Mouse (Mus musculus): ENCODE measurements around the gene Crat.

Crat gene

DNA sequence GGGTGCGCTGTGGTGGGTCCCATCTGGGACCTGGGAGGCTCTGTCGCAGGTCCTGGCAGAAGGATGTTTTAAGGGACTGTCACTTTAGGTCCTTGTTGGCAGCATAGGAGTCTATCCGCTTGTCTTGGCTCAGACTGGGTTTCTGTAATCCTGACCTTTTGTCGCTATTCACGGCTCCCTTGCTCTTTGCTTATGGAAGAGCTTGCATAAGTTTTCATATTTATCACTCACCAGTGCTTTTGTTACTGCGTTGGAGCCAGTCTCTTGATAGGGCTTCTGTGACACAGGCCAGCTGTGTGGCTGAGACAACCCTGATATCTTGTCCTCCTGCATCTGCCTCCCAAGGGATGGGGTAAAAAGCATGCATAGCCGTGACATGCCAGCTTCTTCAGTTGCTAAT, 36.3 kb downstream of the Crat start:
- DNase-seq (ENCODE audit: extremely low spot score, low read depth, low spot score), result no peak

DNA sequence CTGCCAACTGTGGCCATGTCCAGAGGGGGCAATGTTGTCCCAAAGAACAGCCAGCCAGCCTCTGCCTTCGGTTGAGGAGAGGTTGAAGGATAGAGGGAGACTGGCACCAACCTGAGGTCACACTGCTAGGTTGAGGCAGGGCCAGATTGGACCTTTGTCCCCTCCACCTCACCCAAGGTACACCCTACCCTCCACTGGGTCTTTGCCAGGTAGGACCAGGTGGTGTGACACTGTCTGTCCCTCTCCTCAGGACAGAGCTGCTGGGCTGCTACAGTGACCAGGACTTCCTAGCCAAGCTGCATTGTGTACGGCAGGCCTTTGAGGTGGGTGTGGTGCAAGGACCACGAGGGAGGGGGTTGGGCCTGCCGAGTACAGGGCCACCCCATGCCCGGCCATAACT, 37.9 kb downstream of the Crat start:
- no peak for DNase-seq (ENCODE audit: extremely low spot score, low read depth, low spot score)

DNA sequence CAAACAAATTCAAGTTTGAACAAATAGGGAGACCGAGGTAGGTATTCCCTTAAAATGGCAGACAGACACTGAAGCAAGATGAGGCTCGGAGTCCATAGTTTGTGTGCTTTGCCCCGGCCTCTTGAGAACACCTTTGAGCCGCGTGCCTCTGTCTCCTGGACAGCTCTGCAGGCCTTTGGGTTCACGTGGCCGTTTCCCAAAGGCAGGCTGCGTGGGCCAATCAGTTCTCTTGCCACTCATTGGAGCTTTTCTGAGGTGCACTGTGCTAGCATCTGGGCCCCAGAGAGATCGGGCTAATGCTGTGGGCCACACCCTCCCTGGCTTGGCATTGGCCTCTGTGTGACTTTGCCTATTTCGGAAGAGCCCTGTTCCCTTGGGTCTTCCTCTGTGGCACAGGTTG, 39.7 kb downstream of the Crat start:
- DNase-seq (ENCODE audit: extremely low spot score, low read depth, low spot score), result no peak

DNA sequence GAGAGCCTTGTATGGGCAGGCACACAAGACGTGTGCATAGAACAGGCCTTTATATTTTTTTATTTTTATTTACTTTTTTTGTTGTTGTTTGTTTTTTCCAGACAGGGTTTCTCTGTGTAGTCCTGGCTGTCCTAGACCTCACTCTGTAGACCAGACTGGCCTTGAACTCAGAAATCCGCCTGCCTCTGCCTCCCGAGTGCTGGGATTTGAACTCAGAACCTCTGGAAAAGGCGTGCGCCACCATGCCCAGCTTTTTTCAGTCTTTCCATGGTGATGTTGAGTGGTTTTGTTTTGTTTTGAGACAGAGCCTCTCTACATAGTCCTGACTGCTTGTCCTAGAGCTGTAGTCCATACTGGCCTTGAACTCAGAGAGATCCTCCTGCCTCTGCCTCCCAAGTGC, 42.9 kb downstream of the Crat start:
- DNase-seq (ENCODE audit: extremely low spot score, low read depth, low spot score), result no peak

DNA sequence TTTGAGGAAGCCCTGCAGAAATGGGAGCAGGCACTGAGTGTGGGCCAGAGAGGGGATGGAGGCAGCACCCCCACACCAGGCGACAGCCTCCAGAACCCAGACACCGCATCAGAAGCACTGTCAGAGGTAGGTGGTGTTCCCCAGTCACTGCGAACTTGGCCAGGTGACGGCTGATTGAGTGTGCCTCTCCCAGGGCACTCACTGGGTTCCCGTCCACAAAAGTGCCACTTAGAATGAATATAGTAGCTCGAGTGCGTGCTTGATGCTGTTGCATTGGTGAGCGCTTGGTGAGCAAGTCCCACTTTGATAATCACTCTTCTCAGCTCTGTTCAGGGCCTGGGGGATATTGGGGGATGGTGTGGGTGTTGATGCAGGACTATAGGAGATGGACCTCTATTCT, 44.1 kb downstream of the Crat start:
- DNase-seq (ENCODE audit: extremely low spot score, low read depth, low spot score), result no peak

DNA sequence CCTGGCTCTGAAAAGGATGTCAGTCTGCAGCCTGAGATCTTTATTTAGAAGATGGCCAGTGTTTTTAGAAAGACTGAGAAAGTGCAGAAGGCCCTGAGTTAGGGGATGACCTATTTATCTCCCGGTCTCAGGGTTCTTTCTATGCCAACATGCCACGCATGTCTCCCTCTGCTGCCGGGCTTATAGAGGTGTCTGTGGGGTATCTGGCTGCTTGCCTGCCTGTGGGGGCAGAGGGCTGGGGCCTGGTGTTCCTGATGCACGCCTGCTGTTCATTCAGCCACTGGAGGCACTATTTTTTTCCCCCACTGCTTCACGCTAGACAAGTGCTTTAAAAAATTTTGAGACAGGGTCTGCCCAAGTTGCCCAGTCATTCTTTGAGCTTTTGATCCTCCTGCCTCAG, 49.4 kb downstream of the Crat start:
- no peak for DNase-seq (ENCODE audit: extremely low spot score, low read depth, low spot score)

DNA sequence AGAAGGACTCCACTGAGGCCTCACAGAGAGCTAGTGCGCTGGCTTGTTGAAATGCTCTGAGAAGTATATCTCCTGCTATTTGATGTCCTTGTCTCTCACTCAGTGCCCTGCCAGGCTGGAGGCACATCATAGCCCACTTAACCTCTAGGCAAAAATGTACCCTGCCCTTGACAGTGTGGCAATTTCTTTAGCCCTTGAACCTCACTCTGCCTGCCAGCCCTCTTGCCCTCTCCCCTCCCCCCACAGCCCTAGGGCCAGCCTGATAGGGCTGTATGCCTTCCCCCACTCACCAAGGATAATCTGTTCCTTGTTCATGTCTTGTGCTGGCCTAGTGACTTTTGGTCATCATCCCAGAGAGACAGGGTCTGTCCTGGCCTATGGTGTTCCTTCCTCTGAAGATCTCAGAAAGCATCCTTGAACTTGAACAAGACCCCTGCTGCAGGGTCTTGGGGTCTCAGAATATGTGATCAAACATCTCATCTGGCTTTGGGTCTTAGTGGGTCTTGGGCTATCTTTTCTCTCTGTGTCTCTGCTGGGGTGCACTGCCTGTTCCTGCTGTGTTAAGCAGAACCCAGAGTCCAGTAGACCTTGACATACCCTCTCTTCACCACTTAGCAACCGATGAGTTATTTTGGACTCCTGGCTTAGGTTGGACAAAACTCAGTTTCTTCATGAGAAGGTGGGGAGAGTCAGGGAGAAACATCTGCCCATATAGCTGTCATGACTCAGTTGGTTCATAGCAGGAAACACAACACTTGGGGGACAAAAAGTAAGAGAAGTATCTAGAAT, 50.1 kb downstream of the Crat start:
- no peak for DNase-seq (ENCODE audit: extremely low spot score, low read depth, low spot score)

DNA sequence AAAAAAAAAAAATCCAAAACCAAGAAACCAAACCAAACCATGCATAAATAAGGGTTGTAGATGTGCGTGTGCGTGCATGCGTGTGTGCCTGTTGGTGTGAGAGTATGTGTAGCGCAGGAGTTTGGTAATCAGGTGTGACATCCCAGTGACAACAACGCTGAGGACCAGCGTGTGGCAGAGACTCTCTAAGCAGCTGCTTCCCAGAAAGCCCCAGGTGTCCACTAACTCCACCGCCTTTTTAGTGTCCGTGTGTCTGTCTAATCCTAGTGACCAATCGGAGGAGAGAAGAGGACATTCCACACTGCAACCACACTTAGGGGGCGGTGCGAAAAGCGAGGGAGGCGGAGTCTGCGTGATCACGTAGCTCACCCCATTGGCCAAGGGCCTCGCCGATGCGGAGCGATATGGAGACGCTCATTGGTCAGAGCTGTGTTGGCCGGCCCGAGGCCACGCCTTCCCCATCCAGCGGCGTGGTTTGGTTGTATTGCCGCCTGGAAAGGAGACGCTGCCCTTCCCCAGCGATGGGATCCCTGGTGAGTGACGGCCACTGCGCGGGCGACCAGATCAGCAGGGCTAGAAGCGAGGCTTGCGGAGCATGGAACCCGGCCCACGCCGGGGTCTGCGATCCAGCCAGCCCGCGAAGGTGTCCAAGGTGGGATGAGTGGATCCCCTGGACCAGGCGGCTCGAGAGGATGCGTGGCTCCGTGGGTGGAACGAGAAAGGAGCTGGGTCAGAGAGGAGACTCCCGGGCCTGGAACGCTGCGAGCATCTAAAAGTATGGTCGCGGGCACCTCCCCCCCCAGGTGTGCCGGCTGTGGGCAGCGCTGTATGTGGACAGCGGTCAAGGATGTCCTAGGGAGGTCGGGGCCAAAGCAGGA, 51.6 kb downstream of the Crat start, which contains the start of gene Miga2:
Gene Miga2, plus strand, starts transcription at position 461 of the 878 bp plus-strand sequence.
- DNase-seq (ENCODE audit: extremely low spot score, low read depth, low spot score), result peak; percentile 98

DNA sequence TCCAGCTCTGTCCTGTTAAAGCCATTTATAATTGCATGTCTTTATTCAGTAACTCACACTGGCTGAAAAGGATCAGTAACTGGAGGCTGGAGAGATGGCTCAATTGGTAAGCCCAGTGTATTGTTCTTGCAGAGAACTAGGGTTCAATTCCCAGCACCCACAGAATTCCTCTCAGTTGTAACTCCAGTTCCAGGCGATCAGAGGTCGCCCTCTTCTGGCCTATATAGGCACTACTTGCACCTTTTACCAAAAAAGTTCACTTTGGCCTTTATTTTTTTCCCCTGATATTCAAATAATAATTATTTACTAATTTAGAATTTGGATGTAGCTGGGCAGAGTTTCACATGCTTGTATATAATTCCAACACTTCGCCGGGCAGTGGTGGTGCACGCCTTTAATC, 52.7 kb downstream of the Crat start:
- DNase-seq (ENCODE audit: extremely low spot score, low read depth, low spot score), result no peak

DNA sequence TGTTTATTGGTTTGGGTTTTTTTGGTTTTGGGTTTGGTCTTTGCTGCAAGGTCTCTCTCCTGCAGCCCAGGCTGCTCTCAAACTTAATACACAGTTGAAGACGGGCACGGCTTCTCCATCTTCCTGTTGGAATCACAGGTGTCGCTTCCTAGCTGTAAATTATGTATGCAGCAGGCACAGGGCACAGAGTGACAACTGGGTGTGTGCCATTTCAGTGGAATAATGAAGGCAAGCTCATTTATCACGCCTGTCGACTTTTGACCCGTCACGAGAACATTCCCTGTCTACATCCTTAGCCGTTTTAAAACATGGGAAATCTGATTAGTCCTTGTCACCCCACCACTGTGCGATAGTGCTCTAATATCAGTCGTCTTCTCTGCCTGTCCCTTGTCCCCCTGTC, 55.0 kb downstream of the Crat start:
- no peak for DNase-seq (ENCODE audit: extremely low spot score, low read depth, low spot score)

DNA sequence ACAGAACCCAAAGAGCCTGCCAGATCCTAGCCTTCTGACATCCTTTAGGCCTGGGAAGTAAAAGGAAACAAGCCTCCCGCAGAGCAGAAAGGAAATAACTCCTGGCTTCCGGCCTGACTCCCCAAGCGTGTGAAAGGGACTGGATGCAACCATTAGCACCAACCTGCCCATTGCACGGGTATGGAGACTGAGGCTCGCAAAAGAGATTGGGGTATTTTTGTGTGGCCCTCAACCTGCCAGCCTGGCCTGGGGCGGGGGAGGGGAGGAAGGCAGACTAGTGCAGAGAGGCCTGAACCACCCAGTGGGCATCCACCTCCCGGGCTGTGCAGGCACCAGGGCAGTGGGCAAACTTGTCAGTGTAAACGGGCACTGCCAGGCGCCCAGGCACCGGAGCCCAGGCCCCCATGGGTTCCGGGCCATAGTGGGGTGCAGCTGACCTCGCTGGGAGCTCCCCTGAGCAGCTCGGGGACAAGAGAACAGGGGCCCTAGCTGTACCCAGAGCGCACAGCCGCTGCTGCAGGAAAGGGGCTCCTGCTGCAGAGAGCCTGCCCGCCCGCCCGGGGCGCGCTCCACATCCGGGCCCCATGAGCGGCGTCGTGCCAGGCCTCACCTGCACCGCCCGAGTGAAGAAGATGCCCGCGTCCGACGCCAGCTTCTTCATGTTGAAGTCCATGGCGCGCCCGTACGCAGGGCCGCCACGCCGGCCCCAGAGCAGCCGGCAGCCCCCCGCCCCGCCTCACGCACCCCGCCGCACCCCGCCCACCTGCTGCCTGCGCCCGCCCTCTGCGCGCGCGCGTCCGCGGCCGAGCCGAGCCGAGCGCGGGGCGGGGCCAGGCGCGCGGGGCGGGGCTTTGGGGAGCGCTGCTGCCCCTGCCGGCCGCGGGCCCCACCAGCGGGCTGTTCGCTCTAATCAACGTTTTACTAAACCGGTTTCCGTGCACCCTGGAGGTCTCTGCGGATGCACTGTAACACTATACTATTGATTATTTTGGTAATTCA, 56.8 kb downstream of the Crat start, which contains the start of gene Sh3glb2:
Gene Sh3glb2, minus strand, starts transcription at position 805 of the 999 bp plus-strand sequence.
- DNase-seq (ENCODE audit: extremely low spot score, low read depth, low spot score), result no peak

DNA sequence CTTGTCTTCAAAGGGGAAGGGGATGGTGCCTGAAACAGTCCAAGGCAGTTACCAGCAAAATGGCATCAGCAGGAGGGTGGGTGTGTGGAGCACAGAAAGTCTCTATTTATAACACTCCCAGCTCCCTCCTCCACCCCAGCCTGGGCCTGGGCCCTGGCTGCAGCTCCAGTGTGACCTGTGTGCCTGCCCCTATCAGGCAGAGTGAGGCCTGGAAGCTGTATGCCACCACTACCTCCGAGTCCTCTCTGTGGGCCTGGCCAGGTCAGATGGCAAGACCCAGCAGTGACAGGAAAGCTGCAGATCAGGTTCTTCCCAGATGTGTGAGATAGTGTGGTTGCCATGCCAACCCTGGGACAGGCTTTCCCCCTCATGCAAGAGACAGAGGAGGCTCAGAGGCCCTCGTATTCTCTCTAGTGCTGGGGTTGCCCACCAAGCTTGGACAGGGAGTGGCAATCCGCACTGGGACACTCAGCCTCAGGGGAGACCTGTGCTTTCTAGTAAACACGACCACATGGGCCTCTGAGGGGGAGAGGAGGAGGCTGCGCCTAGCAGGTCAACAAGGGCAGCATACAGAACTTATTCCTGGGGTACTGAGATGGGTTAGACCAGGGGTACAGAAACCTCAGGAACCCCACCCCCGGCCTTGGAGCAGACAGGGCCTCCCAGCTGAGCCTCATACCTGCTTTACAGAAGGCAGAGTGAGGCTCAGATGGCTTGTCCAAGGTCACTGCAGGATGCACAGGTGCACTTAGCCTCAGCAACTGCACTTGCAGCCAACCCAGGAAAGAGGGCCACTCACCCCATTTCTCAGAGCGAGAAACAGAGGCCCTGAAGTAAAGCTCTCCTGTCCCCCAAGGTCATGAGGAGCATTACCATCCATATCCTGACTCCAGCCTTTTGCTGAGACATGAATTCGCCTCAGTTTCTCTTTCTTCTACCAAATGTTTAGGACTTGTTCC, 57.8 kb downstream of the Crat start:
- no peak for DNase-seq (ENCODE audit: extremely low spot score, low read depth, low spot score)

DNA sequence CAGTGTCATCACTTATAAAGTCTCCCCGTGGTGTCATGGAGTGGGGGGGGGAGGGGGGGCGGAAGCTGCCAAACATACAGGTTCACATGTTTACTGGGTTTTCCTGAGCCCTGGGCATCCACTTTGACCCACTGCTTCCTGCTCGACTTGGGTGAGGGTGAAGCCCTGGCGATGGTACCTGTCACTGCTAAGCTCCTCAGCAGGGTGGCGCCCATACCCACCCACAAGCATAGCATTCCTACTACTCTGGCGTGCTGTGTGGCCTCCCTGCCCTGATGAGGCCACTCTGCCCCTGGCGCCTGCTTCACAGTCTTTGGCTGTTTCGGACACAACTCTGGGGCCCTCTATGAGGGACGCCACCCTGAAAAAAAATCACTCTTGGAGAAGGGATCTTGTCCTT, 58.7 kb downstream of the Crat start:
- DNase-seq (ENCODE audit: extremely low spot score, low read depth, low spot score), result no peak

DNA sequence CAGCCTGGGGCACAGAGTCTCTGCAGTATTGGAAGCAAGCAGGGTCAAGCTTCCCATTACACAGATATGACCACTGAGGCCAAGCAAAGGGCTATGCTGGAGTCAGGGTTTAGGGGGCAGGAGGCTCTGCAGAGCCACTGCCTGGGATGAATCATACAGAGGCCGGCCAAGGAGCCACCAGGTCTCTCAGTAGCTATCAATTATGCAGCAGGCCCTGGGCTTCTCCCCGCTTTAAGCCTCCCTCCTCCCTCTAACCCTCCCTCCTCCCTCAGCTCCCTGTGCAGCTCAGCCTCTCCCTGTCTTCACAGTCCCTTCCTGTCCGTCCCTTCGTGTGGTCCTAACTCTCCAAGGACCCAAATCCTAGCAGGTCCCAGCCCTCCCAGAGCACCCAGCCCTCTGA, 59.3 kb downstream of the Crat start:
- DNase-seq (ENCODE audit: extremely low spot score, low read depth, low spot score), result no peak

DNA sequence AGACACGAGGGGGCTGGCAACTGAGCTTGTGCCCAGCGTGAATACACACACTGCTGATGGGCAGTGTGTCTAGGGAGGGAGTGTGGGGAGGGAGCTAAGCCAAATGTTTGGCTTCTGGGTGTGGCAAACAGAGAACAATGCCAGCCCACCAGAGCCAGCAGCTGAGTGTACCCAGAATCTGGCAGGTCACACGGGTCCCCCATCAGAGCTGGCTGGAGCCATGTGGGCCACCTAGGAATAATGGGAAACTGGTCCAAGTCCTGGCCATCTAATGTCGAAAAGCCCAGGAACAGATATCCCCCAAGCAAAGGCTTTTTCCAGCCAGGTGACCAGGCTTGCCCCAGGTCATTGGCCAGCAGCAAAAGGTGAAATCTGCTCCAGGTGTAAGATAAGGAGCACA, 59.8 kb downstream of the Crat start:
- DNase-seq (ENCODE audit: extremely low spot score, low read depth, low spot score), result no peak

DNA sequence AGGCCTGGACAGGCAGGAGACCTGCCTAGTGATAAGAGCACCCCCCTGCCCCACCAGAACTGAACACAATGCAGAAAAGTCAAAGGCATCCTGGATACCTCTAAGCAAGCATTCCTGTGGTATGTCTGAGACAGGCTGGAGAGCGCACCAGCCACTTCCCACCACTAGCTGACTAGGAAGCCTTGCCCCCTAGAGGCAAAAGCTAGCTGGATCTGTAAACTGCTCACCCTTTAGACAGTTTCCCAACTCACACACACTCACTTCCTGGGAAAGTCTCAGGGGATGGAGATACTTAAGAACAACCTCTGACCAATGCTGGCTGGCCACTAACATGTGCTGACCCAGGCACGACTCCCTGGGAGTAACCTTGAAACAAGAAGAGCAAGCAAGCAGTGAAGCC, 64.5 kb downstream of the Crat start:
- DNase-seq (ENCODE audit: extremely low spot score, low read depth, low spot score), result no peak

All from hindlimb bud, embryonic 11.5 days (tissue).